9 mouse cellular contexts compared by ENCODE assay signal in genomic region chr6:38345796-38346195, GRCm38 (mm10). TPM values are rescaled to one million over a fixed set of nuclear protein-coding genes. Genes with fewer than 3 reads are reported as not detected.
DNase-seq lines count a peak whose midpoint lies in the region; ATAC-seq and TF ChIP-seq lines count a peak whose summit lies in the region.
"Had no signal": no experiment of that assay in that cellular context is flagged by ENCODE, and none has a peak within 500 bp of the region (broad histone marks: within the 10 kb centered on the region; RNA-seq: fewer than 3 reads in every experiment).

No protein-coding gene starts in this region.

- H3K9ac ChIP-seq in liver, embryonic 14.5 days (replicated peaks) = peak overlapping the region; percentile 90
- no peak overlapping the region for H3K9ac ChIP-seq in midbrain, embryonic 15.5 days

- no peaks in the 10 kb centered on the region for H3K36me3 ChIP-seq in heart, embryonic 10.5 days
- H3K36me3 ChIP-seq in liver, embryonic 14.5 days (replicated peaks; ENCODE audit: control insufficient read depth, insufficient read depth, low read depth) = peaks cover 35% of the 10 kb centered on the region
- no peaks in the 10 kb centered on the region for H3K36me3 ChIP-seq in midbrain, embryonic 15.5 days (replicated peaks)

- TF ChIP-seq CTCF in liver, embryonic 14.5 days (IDR thresholded peaks at IDR 0.05; ENCODE audit: low read depth) = peak; percentile 28; the same call in 1 of the 2 replicates
- TF ChIP-seq CTCF in cerebellum, adult 2 months (IDR thresholded peaks at IDR 0.05; ENCODE audit: borderline replicate concordance, insufficient read depth, low read depth, low read length) = no peak

- DNase-seq in CD4-positive helper T cell, adult 2 months (ENCODE audit: low read depth, low spot score) = peak; percentile 90
- DNase-seq in heart, embryonic 10.5 days (ENCODE audit: low spot score) = peak; percentile 91
- peak; percentile 86 to 90 (median 89) for DNase-seq in liver, embryonic 14.5 days (ENCODE audit: low read depth in 3 of 3, low spot score in 3 of 3)
- peak; percentile 81 to 86 for DNase-seq in spleen, postnatal 4 days (ENCODE audit: low spot score in 2 of 2)
- DNase-seq in left cerebral cortex, adult 18-20 months (ENCODE audit: low spot score in 2 of 2) = no peak
- DNase-seq in cerebellum, adult 2 months = no peak

- ATAC-seq in activated CD4-positive, CD25-positive, alpha-beta regulatory T cell, adult 4 months = peak; percentile 58
- peak; percentile 68 for ATAC-seq in liver, embryonic 14.5 days (ENCODE audit: insufficient read depth)
- no peak for ATAC-seq in midbrain, embryonic 15.5 days (replicated peaks)

- peak; percentile 46 for TF ChIP-seq EP300 in liver, embryonic 14.5 days (IDR thresholded peaks at IDR 0.05; ENCODE audit: low read depth)

- peak overlapping the region; percentile 100 for H3K4me2 ChIP-seq in liver, embryonic 14.5 days (ENCODE audit: low read depth)
- H3K4me2 ChIP-seq in midbrain, embryonic 15.5 days = no peak overlapping the region

- H3K27ac ChIP-seq in heart, embryonic 10.5 days = no peak overlapping the region
- H3K27ac ChIP-seq in liver, embryonic 14.5 days = peak overlapping the region; percentile 100
- no peak overlapping the region for H3K27ac ChIP-seq in midbrain, embryonic 15.5 days
- no peak overlapping the region for H3K27ac ChIP-seq in cerebellum, adult 2 months (ENCODE audit: insufficient read depth, low read length)
- H3K27ac ChIP-seq: macrophage had no signal

- H3K4me1 ChIP-seq in heart, embryonic 10.5 days = peaks cover 13% of the 10 kb centered on the region
- H3K4me1 ChIP-seq in liver, embryonic 14.5 days (replicated peaks; ENCODE audit: control insufficient read depth in 2 of 2, insufficient read depth in 2 of 2, low read length in 1 of 2) = peaks cover 77 to 81% of the 10 kb centered on the region in 2 experiments
- H3K4me1 ChIP-seq in midbrain, embryonic 15.5 days = no peaks in the 10 kb centered on the region
- peaks cover 11% of the 10 kb centered on the region; the same call in 1 of the 2 replicates for H3K4me1 ChIP-seq in cerebellum, adult 2 months (ENCODE audit: control insufficient read depth, insufficient read depth, low read length)

- no peak for TF ChIP-seq POLR2A in cerebellum, adult 2 months (IDR thresholded peaks at IDR 0.05; ENCODE audit: borderline replicate concordance, insufficient read depth, low read length)

- WGBS in heart, embryonic 10.5 days = 31% methylated on average over 7 of the region's 7 CpGs
- 5% methylated on average over 7 of the region's 7 CpGs for WGBS in liver, embryonic 14.5 days (ENCODE audit: insufficient replicate concordance)
- WGBS in midbrain, embryonic 15.5 days = 61% methylated on average over 7 of the region's 7 CpGs
- 61% methylated on average over 7 of the region's 7 CpGs for WGBS in cerebellum, adult 2 months

- H3K27me3 ChIP-seq in heart, embryonic 10.5 days (ENCODE audit: insufficient read depth, poor library complexity, severe bottlenecking) = peaks cover 4% of the 10 kb centered on the region
- H3K27me3 ChIP-seq in liver, embryonic 14.5 days (ENCODE audit: control insufficient read depth, insufficient read depth, low read length) = no peaks in the 10 kb centered on the region
- peaks cover 12% of the 10 kb centered on the region; the same call in 1 of the 2 replicates for H3K27me3 ChIP-seq in midbrain, embryonic 15.5 days (replicated peaks)
- H3K27me3 ChIP-seq in cerebellum, adult 2 months (ENCODE audit: control insufficient read depth, insufficient read depth, low read length) = no peaks in the 10 kb centered on the region

- H3K4me3 ChIP-seq in heart, embryonic 10.5 days = no peak overlapping the region; the same call in 1 of the 2 replicates
- peak overlapping the region; percentile 46 to 54 for H3K4me3 ChIP-seq in liver, embryonic 14.5 days (ENCODE audit: insufficient read depth in 1 of 2, low read depth in 2 of 2, low read length in 2 of 2)
- no peak overlapping the region for H3K4me3 ChIP-seq in midbrain, embryonic 15.5 days
- H3K4me3 ChIP-seq in cerebellum, adult 2 months (replicated peaks; ENCODE audit: insufficient read depth, low read depth, low read length) = no peak overlapping the region

- H3K9me3 ChIP-seq in heart, embryonic 10.5 days = no peaks in the 10 kb centered on the region
- no peaks in the 10 kb centered on the region for H3K9me3 ChIP-seq in liver, embryonic 14.5 days (ENCODE audit: control insufficient read depth, low read length)
- no peaks in the 10 kb centered on the region for H3K9me3 ChIP-seq in midbrain, embryonic 15.5 days

RNA-seq across cellular contexts. Expression of gene Zc3hav1, which starts 8.6 kb away (rescaled TPM):
- 100 to 1,000 TPM; 172 to 188 TPM for polyA plus RNA-seq in activated CD4-positive, CD25-positive, alpha-beta regulatory T cell, adult 4 months (2017; shearing (Covaris generic))
- polyA plus RNA-seq in heart, embryonic 10.5 days (2016; fragmentation: Nextera tagmentation; extraction: Ambion mirVana) = 8.0 and 9.7 TPM in 2 replicates
- polyA plus RNA-seq in liver, embryonic 14.5 days (2012; rRNA removed) = 16.5 and 23.0 TPM in 2 replicates
- polyA plus RNA-seq in liver, embryonic 14.5 days (2014; fragmentation: Nextera tagmentation; extraction: Ambion mirVana) = 17.0 and 18.6 TPM in 2 replicates
- total RNA-seq in left cerebral cortex, adult 18-20 months (2021) = 1 to 10 TPM; 4.6 to 4.9 TPM
- polyA plus RNA-seq in midbrain, embryonic 15.5 days (2015; fragmentation: Nextera tagmentation; extraction: Ambion mirVana) = 1.6 and 1.7 TPM in 2 replicates
- polyA plus RNA-seq in cerebellum, adult 2 months (2012; rRNA removed) = 5.0 TPM in 2 replicates

RNA-seq across cellular contexts. Expression of gene Ttc26, which starts 35.5 kb away (rescaled TPM):
- polyA plus RNA-seq in activated CD4-positive, CD25-positive, alpha-beta regulatory T cell, adult 4 months (2017; shearing (Covaris generic)) = under 1 TPM in 1 of 2 experiments, not detected in 1; 0.10 TPM
- 4.2 and 6.8 TPM in 2 replicates for polyA plus RNA-seq in heart, embryonic 10.5 days (2016; fragmentation: Nextera tagmentation; extraction: Ambion mirVana)
- polyA plus RNA-seq in liver, embryonic 14.5 days (2012; rRNA removed) = 0.18 and 0.26 TPM in 2 replicates
- polyA plus RNA-seq in liver, embryonic 14.5 days (2014; fragmentation: Nextera tagmentation; extraction: Ambion mirVana) = 0.24 and 0.41 TPM in 2 replicates
- total RNA-seq in left cerebral cortex, adult 18-20 months (2021) = 10 to 100 TPM; 10.6 to 11.9 TPM
- 7.5 and 7.6 TPM in 2 replicates for polyA plus RNA-seq in midbrain, embryonic 15.5 days (2015; fragmentation: Nextera tagmentation; extraction: Ambion mirVana)
- 2.4 and 2.9 TPM in 2 replicates for polyA plus RNA-seq in cerebellum, adult 2 months (2012; rRNA removed)

RNA-seq across cellular contexts. Expression of gene Zc3hav1l, which starts 46.7 kb away (rescaled TPM):
- under 1 TPM; 0.54 to 0.58 TPM for polyA plus RNA-seq in activated CD4-positive, CD25-positive, alpha-beta regulatory T cell, adult 4 months (2017; shearing (Covaris generic))
- polyA plus RNA-seq in heart, embryonic 10.5 days (2016; fragmentation: Nextera tagmentation; extraction: Ambion mirVana) = 11.9 and 13.4 TPM in 2 replicates
- polyA plus RNA-seq in liver, embryonic 14.5 days (2012; rRNA removed) = 3.9 and 4.7 TPM in 2 replicates
- 1.4 and 1.8 TPM in 2 replicates for polyA plus RNA-seq in liver, embryonic 14.5 days (2014; fragmentation: Nextera tagmentation; extraction: Ambion mirVana)
- 1 to 10 TPM; 3.1 to 3.5 TPM for total RNA-seq in left cerebral cortex, adult 18-20 months (2021)
- 8.2 and 9.1 TPM in 2 replicates for polyA plus RNA-seq in midbrain, embryonic 15.5 days (2015; fragmentation: Nextera tagmentation; extraction: Ambion mirVana)
- 2.9 and 3.1 TPM in 2 replicates for polyA plus RNA-seq in cerebellum, adult 2 months (2012; rRNA removed)

Comparison
In these comparisons a context has a peak if more than half of its experiments do, and no peak if none do; other contexts are left out.
1. DNase-seq: peak in CD4-positive helper T cell, adult 2 months (single experiment), heart, embryonic 10.5 days (single experiment), liver, embryonic 14.5 days (3 of 3) and spleen, postnatal 4 days (2 of 2); none in left cerebral cortex, adult 18-20 months (0 of 2) and cerebellum, adult 2 months (0 of 2).
2. H3K4me3 ChIP-seq: peak in liver, embryonic 14.5 days (2 of 2); none in heart, embryonic 10.5 days (single experiment), midbrain, embryonic 15.5 days (single experiment) and cerebellum, adult 2 months (single experiment).
3. RNA of gene Zc3hav1, which starts 8.6 kb away (polyA plus RNA-seq): 172 to 188 TPM in activated CD4-positive, CD25-positive, alpha-beta regulatory T cell, adult 4 months; 16.5 to 23.0 TPM in liver, embryonic 14.5 days, 8.0 to 9.7 TPM in heart, embryonic 10.5 days, 5.0 TPM in cerebellum, adult 2 months and 1.6 to 1.7 TPM in midbrain, embryonic 15.5 days; every median in the first group is over 4 times any median in the second.